Mouse (Mus musculus) heart, embryonic 15.5 days (tissue): ENCODE measurements at regions not wholly inside any gene's neighbourhood (a gene's known extent, or its start where the extent isn't known, plus 50 kb on each side); places are given as distances from the start of the nearest gene placed in this dataset.

Experiments used
- ATAC-seq: fragments of 200-750 bp; cut with Nextera tagmentation; replicated peaks from 2 replicates; pipeline ENCODE4 v1.8.0; 2017; ENCODE audit warnings: low read depth, moderate TSS enrichment; ENCODE audit not compliant: insufficient number of reproducible peaks, insufficient read depth, low FRiP score
- H3K27ac ChIP-seq: fragments of 300-500 bp; sonication (generic); 2 replicates; pipeline ENCODE4 v1.5.1; 2015; ENCODE audit warnings: mild to moderate bottlenecking, inconsistent platforms
- H3K27me3 ChIP-seq: fragments of 300-500 bp; sonication (generic); 2 replicates; pipeline ENCODE4 v1.6.1; 2015; ENCODE audit warnings: inconsistent platforms
- H3K36me3 ChIP-seq: fragments of 300-500 bp; sonication (generic); 2 replicates; pipeline ENCODE4 v1.6.1; 2015; ENCODE audit warnings: mild to moderate bottlenecking, inconsistent platforms
- H3K4me1 ChIP-seq: fragments of 300-500 bp; sonication (generic); replicated peaks from 2 replicates; pipeline ENCODE4 v1.6.1; 2015; ENCODE audit warnings: inconsistent platforms
- H3K4me2 ChIP-seq: fragments of 300-500 bp; sonication (generic); 2 replicates; pipeline ENCODE4 v1.6.1; 2015; ENCODE audit warnings: inconsistent platforms, mild to moderate bottlenecking, moderate library complexity
- H3K4me3 ChIP-seq: fragments of 300-500 bp; sonication (generic); 2 replicates; pipeline ENCODE4 v1.5.1; 2015; ENCODE audit warnings: mild to moderate bottlenecking, inconsistent platforms
- H3K9ac ChIP-seq: fragments of 300-500 bp; sonication (generic); 2 replicates; pipeline ENCODE4 v1.6.1; 2015; ENCODE audit warnings: mild to moderate bottlenecking, inconsistent platforms
- H3K9me3 ChIP-seq: fragments of 300-500 bp; sonication (generic); replicated peaks from 2 replicates; pipeline ENCODE4 v1.6.1; 2016; ENCODE audit warnings: inconsistent platforms
- WGBS: fragments of 180-500 bp; shearing (Covaris S2); methylation state at CpG from one replicate; pipeline ENCODE4 v1.1.7; 2015; ENCODE audit warnings: mixed read lengths; 5-methylcytosine and 5-hydroxymethylcytosine counted together

- Histone ChIP-seq H3K27ac (no peak overlapping the region), H3K4me2 (no peak overlapping the region), H3K27me3 (peaks cover 21% of the 10 kb centered on the region), H3K9me3 (no peaks in the 10 kb centered on the region), H3K4me3 (no peak overlapping the region), H3K36me3 (no peaks in the 10 kb centered on the region), H3K4me1 (peaks cover 6% of the 10 kb centered on the region), H3K9ac (no peak overlapping the region)
- 70% methylated on average over 2 of the region's 2 CpGs for WGBS
- ATAC-seq, result no peak
Measured at GRCm38 (mm10) chr19:45288722-45289121, 53.1 kb upstream of the Lbx1 start.

- Histone ChIP-seq H3K9me3 (no peaks in the 10 kb centered on the region), H3K9ac (no peak overlapping the region), H3K4me2 (no peak overlapping the region), H3K27ac (no peak overlapping the region), H3K4me1 (peaks cover 53% of the 10 kb centered on the region), H3K27me3 (peaks cover 51% of the 10 kb centered on the region), H3K4me3 (no peak overlapping the region), H3K36me3 (no peaks in the 10 kb centered on the region)
- 28% methylated on average over 3 of the region's 3 CpGs for WGBS
- ATAC-seq, result no peak
Measured at GRCm38 (mm10) chr19:45297812-45298211, 62.2 kb upstream of the Lbx1 start.

- no peak for ATAC-seq
- peaks cover 46% of the 10 kb centered on the region for H3K4me1 ChIP-seq
- no peaks in the 10 kb centered on the region for H3K36me3 ChIP-seq
- no peaks in the 10 kb centered on the region for H3K9me3 ChIP-seq
- 0 out of 2 replicates have a peak overlapping the region, but pooled peaks have one; percentile 11 for H3K4me2 ChIP-seq
- peak overlapping the region; percentile 67 for H3K27ac ChIP-seq
- H3K9ac ChIP-seq, result no peak overlapping the region
- peaks cover 53% of the 10 kb centered on the region for H3K27me3 ChIP-seq
- WGBS, result 44% methylated on average over 3 of the region's 3 CpGs
- no peak overlapping the region for H3K4me3 ChIP-seq
Measured at GRCm38 (mm10) chr19:45299341-45299740, 63.7 kb upstream of the Lbx1 start.

GRCm38 (mm10) chr19:45299768-45300167 lies 63.8 kb upstream of the Btrc start:
- Histone ChIP-seq H3K27me3 (peaks cover 57% of the 10 kb centered on the region), H3K9ac (no peak overlapping the region)

GRCm38 (mm10) chr19:45300691-45301431 lies 62.7 kb upstream of the Btrc start:
- peak overlapping the region; percentile 65 for H3K4me3 ChIP-seq
- H3K4me2 ChIP-seq, result peak overlapping the region; percentile 94
- peaks cover 36% of the 10 kb centered on the region for H3K4me1 ChIP-seq
- H3K27me3 ChIP-seq, result peaks cover 68% of the 10 kb centered on the region
- peak overlapping the region; percentile 41 for H3K27ac ChIP-seq
- H3K36me3 ChIP-seq, result no peaks in the 10 kb centered on the region
- peak overlapping the region; percentile 68 for H3K9ac ChIP-seq
- H3K9me3 ChIP-seq, result no peaks in the 10 kb centered on the region
- WGBS, result 4% methylated on average over 22 of the region's 22 CpGs
- no peak for ATAC-seq

More at GRCm38 (mm10) chr19:45299768-45300167, 63.8 kb upstream of the Btrc start:
- Histone ChIP-seq H3K4me3 (no peak overlapping the region), H3K4me2 (no peak overlapping the region), H3K9me3 (no peaks in the 10 kb centered on the region), H3K36me3 (no peaks in the 10 kb centered on the region), H3K27ac (peak overlapping the region; percentile 67), H3K4me1 (peaks cover 42% of the 10 kb centered on the region)
- 16% methylated on average over 5 of the region's 5 CpGs for WGBS
- ATAC-seq, result no peak

- H3K9ac ChIP-seq, result peak overlapping the region; percentile 68
- no peaks in the 10 kb centered on the region for H3K36me3 ChIP-seq
- no peaks in the 10 kb centered on the region for H3K9me3 ChIP-seq
- peak overlapping the region; percentile 94 for H3K4me2 ChIP-seq
- peaks cover 69% of the 10 kb centered on the region for H3K27me3 ChIP-seq
- peak overlapping the region; percentile 65 for H3K4me3 ChIP-seq
- H3K4me1 ChIP-seq, result peaks cover 36% of the 10 kb centered on the region
- ATAC-seq, result no peak
- H3K27ac ChIP-seq, result peak overlapping the region; percentile 73
- WGBS, result 5% methylated on average over 16 of the region's 16 CpGs
Measured at GRCm38 (mm10) chr19:45301432-45301732, 62.2 kb upstream of the Btrc start.

GRCm38 (mm10) chr19:45301733-45302547 lies 61.6 kb upstream of the Btrc start:
- WGBS, result under 1% methylated on average over 58 of the region's 58 CpGs
- peak overlapping the region; percentile 73 for H3K27ac ChIP-seq
- peaks cover 37% of the 10 kb centered on the region for H3K4me1 ChIP-seq
- peak overlapping the region; percentile 94 for H3K4me2 ChIP-seq
- peak overlapping the region; percentile 68 for H3K9ac ChIP-seq
- H3K4me3 ChIP-seq, result peak overlapping the region; percentile 65
- ATAC-seq, result peak; percentile 68; the same call in 1 of the 2 replicates
- no peaks in the 10 kb centered on the region for H3K9me3 ChIP-seq
- peaks cover 70% of the 10 kb centered on the region for H3K27me3 ChIP-seq
- H3K36me3 ChIP-seq, result no peaks in the 10 kb centered on the region

GRCm38 (mm10) chr19:45302548-45303241 lies 60.8 kb upstream of the Btrc start:
- Histone ChIP-seq H3K4me3 (peak overlapping the region; percentile 65), H3K4me1 (peaks cover 44% of the 10 kb centered on the region), H3K36me3 (no peaks in the 10 kb centered on the region), H3K4me2 (peak overlapping the region; percentile 94), H3K27ac (peak overlapping the region; percentile 73; the same call in 1 of the 2 replicates), H3K27me3 (peaks cover 72% of the 10 kb centered on the region), H3K9me3 (no peaks in the 10 kb centered on the region), H3K9ac (peak overlapping the region; percentile 68; the same call in 1 of the 2 replicates)
- ATAC-seq, result no peak
- WGBS, result 11% methylated on average over 15 of the region's 16 CpGs

- H3K9ac ChIP-seq, result no peak overlapping the region
- no peaks in the 10 kb centered on the region for H3K36me3 ChIP-seq
- H3K9me3 ChIP-seq, result no peaks in the 10 kb centered on the region
- no peak overlapping the region for H3K4me2 ChIP-seq
- ATAC-seq, result no peak
- no peak overlapping the region for H3K27ac ChIP-seq
- WGBS, result 16% methylated on average over 8 of the region's 8 CpGs
- peaks cover 39% of the 10 kb centered on the region for H3K4me1 ChIP-seq
- H3K27me3 ChIP-seq, result peaks cover 70% of the 10 kb centered on the region
- H3K4me3 ChIP-seq, result no peak overlapping the region
Measured at GRCm38 (mm10) chr19:45304538-45304937, 59.0 kb upstream of the Btrc start.

- Histone ChIP-seq H3K36me3 (no peaks in the 10 kb centered on the region), H3K9ac (no peak overlapping the region), H3K27ac (no peak overlapping the region), H3K27me3 (peaks cover 52% of the 10 kb centered on the region), H3K9me3 (no peaks in the 10 kb centered on the region), H3K4me1 (peaks cover 30% of the 10 kb centered on the region), H3K4me3 (no peak overlapping the region), H3K4me2 (no peak overlapping the region)
- WGBS, result 40% methylated on average over 16 of the region's 16 CpGs
- ATAC-seq, result no peak
Measured at GRCm38 (mm10) chr19:45307299-45308275, 55.9 kb upstream of the Btrc start.
